Mouse (Mus musculus): ENCODE data around the gene Olfr875.
"Not testable (repeated sequence)": the region's sequence is repeated elsewhere in the genome, so short reads cannot be mapped to it uniquely, and the experiment has no call there.

The Olfr875 gene

GRCm38 (mm10) chr9:37771759-37772158 lies at the start of gene Olfr875:
Gene Olfr875, plus strand, starts transcription at chr9:37771857.
- no peak for DNase-seq (ENCODE audit: low spot score)

DNA sequence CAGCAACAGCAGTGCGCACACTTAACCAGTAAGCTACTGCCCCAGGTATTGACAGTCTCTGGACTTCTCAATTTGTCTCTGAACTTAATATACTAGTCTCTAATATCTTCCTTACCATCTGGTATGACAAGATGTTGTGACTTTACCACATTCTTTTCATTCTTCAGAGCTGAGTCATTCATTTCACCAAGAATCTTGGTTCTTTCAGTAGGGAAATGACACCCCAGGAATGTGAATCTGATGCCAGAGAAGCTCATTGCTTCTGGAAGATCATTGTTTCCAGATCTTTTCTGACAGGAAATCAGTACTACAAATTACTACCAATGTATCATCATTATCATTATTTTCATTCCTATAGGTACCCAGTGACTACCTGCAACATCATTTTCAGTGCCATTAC lies 37.3 kb upstream of the Olfr875 start:
- DNase-seq (ENCODE audit: low spot score), result no peak

- no peak for DNase-seq (ENCODE audit: low spot score)
These were observed 26.9 kb upstream of the Olfr875 start, which contains the start of gene Olfr874 for GRCm38 (mm10) chr9:37744806-37745205. Gene Olfr874, plus strand, starts transcription at chr9:37745106.

GRCm38 (mm10) chr9:37750319-37751075 lies 21.2 kb upstream of the Olfr875 start:
- no peak for DNase-seq (ENCODE audit: low spot score)

GRCm38 (mm10) chr9:37751467-37751866 lies 20.2 kb upstream of the Olfr875 start:
- DNase-seq (ENCODE audit: low spot score), result no peak

- no peak for DNase-seq (ENCODE audit: low spot score)
These were observed 19.7 kb upstream of the Olfr875 start for GRCm38 (mm10) chr9:37752006-37752405.

- no peak for DNase-seq (ENCODE audit: low spot score)
These were observed 9.9 kb upstream of the Olfr875 start for GRCm38 (mm10) chr9:37761728-37762127.

- no peak for DNase-seq (ENCODE audit: low spot score)
These were observed 9.1 kb upstream of the Olfr875 start for GRCm38 (mm10) chr9:37762541-37762940.

DNA sequence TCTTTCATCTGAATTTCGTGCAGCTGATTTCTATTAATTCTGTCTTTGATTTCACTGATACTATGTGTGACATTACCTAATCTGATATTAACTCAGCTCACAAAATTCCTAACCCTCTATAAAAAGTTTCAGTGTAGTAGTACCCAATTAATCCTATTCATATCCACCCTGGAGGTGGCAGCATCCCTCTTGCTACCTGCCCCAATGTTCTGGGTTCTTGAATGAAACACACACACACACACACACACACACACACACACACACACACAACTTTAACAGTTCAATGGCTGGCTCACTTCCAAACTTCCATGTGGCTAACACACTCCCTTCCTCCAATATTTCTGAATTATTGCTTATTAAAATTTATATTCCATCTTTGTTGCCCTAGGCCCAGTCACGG lies 996 bp upstream of the Olfr875 start:
- no peak for DNase-seq (ENCODE audit: low spot score)

- no peak for DNase-seq (ENCODE audit: low spot score)
These were observed 11.2 kb downstream of the Olfr875 start for GRCm38 (mm10) chr9:37782766-37783260.

- not testable (repeated sequence) for DNase-seq (ENCODE audit: low spot score)
These were observed 12.0 kb downstream of the Olfr875 start for GRCm38 (mm10) chr9:37783394-37784387.

DNA sequence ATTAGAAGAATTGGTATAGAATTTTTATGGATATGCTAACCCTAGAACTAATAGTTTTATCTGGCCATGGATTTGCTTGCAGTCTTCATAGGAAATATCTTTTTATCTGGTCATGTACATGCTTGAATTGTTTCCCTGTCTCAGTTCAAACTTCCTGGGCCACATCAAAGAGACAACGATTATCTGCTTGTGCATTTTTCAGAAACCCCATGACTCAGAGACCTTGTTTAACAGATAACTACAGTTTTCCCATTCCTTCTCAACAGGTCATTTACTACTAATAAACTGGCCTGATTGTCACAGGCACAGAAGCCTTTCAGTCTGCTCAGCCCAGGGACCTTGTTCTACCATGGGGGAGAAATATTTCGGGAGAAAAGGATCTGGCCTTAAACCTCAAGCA lies 14.8 kb downstream of the Olfr875 start:
- no peak for DNase-seq (ENCODE audit: low spot score)

GRCm38 (mm10) chr9:37802055-37802454 lies 30.4 kb downstream of the Olfr875 start:
- no peak for DNase-seq (ENCODE audit: low spot score)

- DNase-seq (ENCODE audit: low spot score), result no peak
These were observed 31.1 kb downstream of the Olfr875 start, which contains the start of gene Olfr876 for GRCm38 (mm10) chr9:37802731-37803130. Gene Olfr876, plus strand, starts transcription at chr9:37803031.

DNA sequence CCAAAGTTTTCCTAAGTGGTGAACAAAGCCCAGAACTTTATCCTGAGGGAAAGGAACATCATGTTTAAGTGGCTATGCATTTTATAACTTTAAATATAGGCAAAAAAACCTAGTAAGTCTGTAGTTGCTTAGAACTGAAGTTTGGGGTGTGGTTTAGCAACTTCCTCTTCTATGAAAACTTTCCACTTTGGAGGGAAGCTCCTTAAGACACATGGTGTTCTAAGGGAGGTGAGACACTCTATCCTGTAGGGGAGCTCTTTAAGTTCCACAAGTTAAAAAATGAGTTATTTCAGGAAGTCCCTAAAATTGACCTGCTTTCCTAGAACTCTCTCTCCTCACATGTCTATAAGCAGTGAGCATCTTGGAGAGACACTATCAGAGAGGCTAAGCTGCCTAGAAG lies 35.6 kb downstream of the Olfr875 start:
- DNase-seq (ENCODE audit: low spot score), result no peak

GRCm38 (mm10) chr9:37808456-37808855 lies 36.8 kb downstream of the Olfr875 start:
- peak; percentile 7 for DNase-seq (ENCODE audit: low spot score)

DNA sequence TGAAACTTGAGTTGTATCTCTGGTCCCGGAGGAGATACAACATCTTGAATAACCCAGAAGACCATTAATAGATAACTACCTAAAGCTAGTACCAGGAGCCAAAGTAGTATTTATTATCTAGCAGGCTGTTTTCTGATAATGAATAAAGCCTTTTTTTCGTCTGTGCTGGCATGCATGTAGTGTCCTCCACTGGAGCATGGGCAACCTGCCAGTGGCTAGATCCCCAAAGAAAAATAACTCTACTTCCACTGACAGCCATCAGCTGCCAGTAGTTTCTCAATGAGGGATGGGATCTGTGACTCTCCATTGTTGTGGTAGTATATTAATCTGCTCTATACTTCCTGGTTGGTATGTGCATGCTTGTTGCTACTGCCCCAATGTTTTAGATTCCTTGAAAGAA lies 37.3 kb downstream of the Olfr875 start:
- DNase-seq (ENCODE audit: low spot score), result peak; percentile 8

- DNase-seq (ENCODE audit: low spot score), result no peak
These were observed 43.0 kb downstream of the Olfr875 start for GRCm38 (mm10) chr9:37814696-37815095.

All from ovary, adult 18-20 months (tissue).